Mouse (Mus musculus): ENCODE measurements around the gene Gtf2ird2. TPM values are rescaled to one million over a fixed set of nuclear protein-coding genes. Genes with fewer than 3 reads are reported as not detected.

Gene Gtf2ird2
- total and polyA plus RNA-seq, 2 experiments from 2014 or later: 15.5 to 17.3 TPM

GRCm38 (mm10) chr5:134144986-134145385 lies 38.8 kb upstream of the Gtf2ird2 start:
- Histone ChIP-seq H3K27ac (ENCODE audit: low read depth, low read length) (no peak overlapping the region), H3K9ac (replicated peaks; ENCODE audit: low read length, poor library complexity, severe bottlenecking) (no peak overlapping the region), H3K4me3 (ENCODE audit: low read depth, low read length) (no peak overlapping the region), H3K36me3 (ENCODE audit: insufficient read depth, low read length) (peaks cover 28% of the 10 kb centered on the region), H3K9me3 (ENCODE audit: low read length) (no peaks in the 10 kb centered on the region), H3K4me2 (ENCODE audit: low read depth, low read length, poor library complexity, severe bottlenecking) (no peak overlapping the region), H3K27me3 (ENCODE audit: insufficient read depth, low read length) (no peaks in the 10 kb centered on the region), H3K4me1 (ENCODE audit: insufficient read depth, low read length) (no peaks in the 10 kb centered on the region)
- DNase-seq (ENCODE audit: low spot score) (no peak), ATAC-seq (ENCODE audit: low FRiP score) (no peak)
- peak; percentile 36 for TF ChIP-seq CTCF (IDR thresholded peaks at IDR 0.05)
- WGBS: 96% methylated on average over 8 of the region's 8 CpGs

- 83% methylated on average over 10 of the region's 10 CpGs for WGBS
- Histone ChIP-seq H3K27ac (ENCODE audit: low read depth, low read length) (no peak overlapping the region), H3K36me3 (ENCODE audit: insufficient read depth, low read length) (peaks cover 29% of the 10 kb centered on the region)
These were observed 36.5 kb upstream of the Gtf2ird2 start for GRCm38 (mm10) chr5:134147194-134147753.

GRCm38 (mm10) chr5:134148153-134148552 lies 35.7 kb upstream of the Gtf2ird2 start:
- H3K9ac ChIP-seq (replicated peaks; ENCODE audit: low read length, poor library complexity, severe bottlenecking): no peak overlapping the region
- H3K4me1 ChIP-seq (ENCODE audit: insufficient read depth, low read length): no peaks in the 10 kb centered on the region
- H3K4me2 ChIP-seq (ENCODE audit: low read depth, low read length, poor library complexity, severe bottlenecking): no peak overlapping the region
- 87% methylated on average over 4 of the region's 4 CpGs for WGBS
- no peak overlapping the region for H3K27ac ChIP-seq (ENCODE audit: low read depth, low read length)
- no peaks in the 10 kb centered on the region for H3K9me3 ChIP-seq (ENCODE audit: low read length)
- H3K27me3 ChIP-seq (ENCODE audit: insufficient read depth, low read length): no peaks in the 10 kb centered on the region
- DNase-seq (ENCODE audit: low spot score) (no peak), ATAC-seq (ENCODE audit: low FRiP score) (no peak)
- peaks cover 24% of the 10 kb centered on the region for H3K36me3 ChIP-seq (ENCODE audit: insufficient read depth, low read length)
- H3K4me3 ChIP-seq (ENCODE audit: low read depth, low read length): no peak overlapping the region
- TF ChIP-seq CTCF (IDR thresholded peaks at IDR 0.05): no peak

More at GRCm38 (mm10) chr5:134147194-134147753, 36.5 kb upstream of the Gtf2ird2 start:
- TF ChIP-seq CTCF (IDR thresholded peaks at IDR 0.05): no peak
- no peak overlapping the region for H3K4me2 ChIP-seq (ENCODE audit: low read depth, low read length, poor library complexity, severe bottlenecking)
- H3K4me3 ChIP-seq (ENCODE audit: low read depth, low read length): no peak overlapping the region
- H3K9me3 ChIP-seq (ENCODE audit: low read length): no peaks in the 10 kb centered on the region
- DNase-seq (ENCODE audit: low spot score) (no peak), ATAC-seq (ENCODE audit: low FRiP score) (no peak)
- no peaks in the 10 kb centered on the region for H3K4me1 ChIP-seq (ENCODE audit: insufficient read depth, low read length)
- no peak overlapping the region for H3K9ac ChIP-seq (replicated peaks; ENCODE audit: low read length, poor library complexity, severe bottlenecking)
- H3K27me3 ChIP-seq (ENCODE audit: insufficient read depth, low read length): no peaks in the 10 kb centered on the region

DNA sequence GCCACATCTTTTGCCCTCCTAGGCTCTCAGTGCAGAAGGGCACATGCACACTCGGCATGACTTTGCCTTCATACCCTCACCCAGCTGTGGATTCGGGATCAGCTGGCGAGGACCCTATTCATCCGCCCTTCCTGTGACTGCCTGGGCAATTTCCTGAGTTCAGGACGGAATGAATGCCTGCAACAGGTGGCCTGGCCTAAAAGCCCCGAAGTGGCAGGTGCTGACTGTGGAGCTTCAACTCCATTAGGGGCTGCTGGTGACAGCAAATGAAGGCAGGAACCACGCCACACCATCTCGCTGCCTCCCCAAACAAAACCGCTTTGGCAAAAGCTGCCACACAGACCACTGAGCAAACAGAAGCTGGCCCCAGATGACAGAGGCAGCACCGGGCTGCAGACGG lies 31.9 kb upstream of the Gtf2ird2 start:
- WGBS: 89% methylated on average over 11 of the region's 11 CpGs
- ATAC-seq (ENCODE audit: low FRiP score) (no peak), DNase-seq (ENCODE audit: low spot score) (no peak)
- no peaks in the 10 kb centered on the region for H3K4me1 ChIP-seq (ENCODE audit: insufficient read depth, low read length)
- no peak overlapping the region for H3K4me2 ChIP-seq (ENCODE audit: low read depth, low read length, poor library complexity, severe bottlenecking)
- no peak overlapping the region for H3K4me3 ChIP-seq (ENCODE audit: low read depth, low read length)
- no peak for TF ChIP-seq CTCF (IDR thresholded peaks at IDR 0.05)
- no peak overlapping the region for H3K27ac ChIP-seq (ENCODE audit: low read depth, low read length)
- no peaks in the 10 kb centered on the region for H3K27me3 ChIP-seq (ENCODE audit: insufficient read depth, low read length)
- H3K9me3 ChIP-seq (ENCODE audit: low read length): no peaks in the 10 kb centered on the region
- peaks cover 43% of the 10 kb centered on the region for H3K36me3 ChIP-seq (ENCODE audit: insufficient read depth, low read length)
- no peak overlapping the region for H3K9ac ChIP-seq (replicated peaks; ENCODE audit: low read length, poor library complexity, severe bottlenecking)

- ATAC-seq (ENCODE audit: low FRiP score) (no peak), DNase-seq (ENCODE audit: low spot score) (no peak)
- TF ChIP-seq CTCF (IDR thresholded peaks at IDR 0.05): no peak
- no peak overlapping the region for H3K4me3 ChIP-seq (ENCODE audit: low read depth, low read length)
- WGBS: 97% methylated on average over 7 of the region's 7 CpGs
- H3K4me2 ChIP-seq (ENCODE audit: low read depth, low read length, poor library complexity, severe bottlenecking): no peak overlapping the region
- H3K27ac ChIP-seq (ENCODE audit: low read depth, low read length): no peak overlapping the region
- H3K9ac ChIP-seq (replicated peaks; ENCODE audit: low read length, poor library complexity, severe bottlenecking): no peak overlapping the region
- H3K36me3 ChIP-seq (ENCODE audit: insufficient read depth, low read length): peaks cover 57% of the 10 kb centered on the region
- no peaks in the 10 kb centered on the region for H3K27me3 ChIP-seq (ENCODE audit: insufficient read depth, low read length)
- no peaks in the 10 kb centered on the region for H3K4me1 ChIP-seq (ENCODE audit: insufficient read depth, low read length)
- H3K9me3 ChIP-seq (ENCODE audit: low read length): no peaks in the 10 kb centered on the region
These were observed 27.8 kb upstream of the Gtf2ird2 start for GRCm38 (mm10) chr5:134155916-134156466.

- ATAC-seq (ENCODE audit: low FRiP score) (no peak), DNase-seq (ENCODE audit: low spot score) (peak; percentile 42)
- Histone ChIP-seq H3K4me3 (ENCODE audit: low read depth, low read length) (no peak overlapping the region), H3K36me3 (ENCODE audit: insufficient read depth, low read length) (peaks cover 36% of the 10 kb centered on the region), H3K27ac (ENCODE audit: low read depth, low read length) (no peak overlapping the region), H3K4me2 (ENCODE audit: low read depth, low read length, poor library complexity, severe bottlenecking) (no peak overlapping the region), H3K4me1 (ENCODE audit: insufficient read depth, low read length) (0 out of 2 replicates have a peak, but pooled peaks cover 3% of the 10 kb centered on the region), H3K9ac (replicated peaks; ENCODE audit: low read length, poor library complexity, severe bottlenecking) (no peak overlapping the region), H3K27me3 (ENCODE audit: insufficient read depth, low read length) (no peaks in the 10 kb centered on the region), H3K9me3 (ENCODE audit: low read length) (no peaks in the 10 kb centered on the region)
- 57% methylated on average over 5 of the region's 5 CpGs for WGBS
- no peak for TF ChIP-seq CTCF (IDR thresholded peaks at IDR 0.05)
These were observed 19.1 kb upstream of the Gtf2ird2 start for GRCm38 (mm10) chr5:134164688-134165087.
